Mouse (Mus musculus): ENCODE measurements around the gene Ppp5c.

Gene Ppp5c

GRCm38 (mm10) chr7:17017036-17017435 lies 10.7 kb downstream of the Ppp5c start:
- ATAC-seq (ENCODE audit: low TSS enrichment), result peak; percentile 90

DNA sequence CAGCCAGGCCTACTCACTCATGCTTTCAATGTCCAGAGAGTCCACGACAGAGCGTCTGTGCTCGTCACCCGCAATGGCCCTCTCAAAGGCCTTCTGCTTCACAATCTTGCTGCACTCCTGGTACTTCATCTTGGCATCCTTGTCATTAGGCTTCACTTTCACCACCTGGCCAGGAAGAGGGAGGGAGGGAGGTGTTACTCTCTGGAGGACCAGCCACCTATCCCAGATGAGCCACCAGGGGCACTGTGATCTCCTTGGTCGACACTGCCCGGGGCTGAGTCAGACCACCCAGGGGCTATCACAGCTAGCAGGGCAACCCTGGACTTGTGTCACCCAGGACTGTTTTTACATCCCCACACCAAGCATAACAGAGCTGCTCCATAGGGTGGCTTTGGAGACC lies 12.3 kb downstream of the Ppp5c start:
- no peak for ATAC-seq (ENCODE audit: low TSS enrichment)

DNA sequence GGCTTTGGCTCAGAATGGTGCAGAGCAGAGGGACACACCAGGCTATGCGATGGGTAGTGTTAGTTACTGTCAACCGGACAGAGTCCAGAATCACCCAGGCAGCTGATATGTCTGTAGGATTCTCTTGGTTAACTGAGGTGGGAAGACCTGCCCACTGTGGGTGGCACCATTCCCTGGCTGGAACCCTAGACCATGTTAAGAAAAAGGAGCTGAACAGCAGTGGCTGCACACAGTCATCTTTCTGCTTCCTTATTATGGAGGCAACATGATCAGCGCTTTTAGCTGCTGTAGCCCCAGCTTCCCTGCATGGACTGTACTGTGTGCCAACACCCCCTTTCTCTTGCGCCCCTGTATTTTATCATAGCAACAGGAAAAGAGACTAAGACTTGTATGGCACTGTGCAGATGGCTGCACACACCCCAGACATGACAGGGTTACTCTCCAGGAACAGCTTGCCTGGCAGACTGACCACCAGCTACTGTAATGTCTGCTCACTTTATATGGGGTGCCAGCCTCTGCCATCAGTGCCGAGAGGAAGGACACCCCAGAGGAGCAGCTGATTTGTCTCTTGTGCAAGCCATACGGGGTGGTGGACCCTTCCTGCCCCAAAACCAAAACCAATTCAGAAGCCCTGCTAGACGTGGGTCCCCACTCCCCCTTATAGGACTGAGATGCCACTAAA lies 15.7 kb downstream of the Ppp5c start:
- no peak for ATAC-seq (ENCODE audit: low TSS enrichment)

GRCm38 (mm10) chr7:17010010-17010347 lies 17.7 kb downstream of the Ppp5c start:
- no peak for ATAC-seq (ENCODE audit: low TSS enrichment)

DNA sequence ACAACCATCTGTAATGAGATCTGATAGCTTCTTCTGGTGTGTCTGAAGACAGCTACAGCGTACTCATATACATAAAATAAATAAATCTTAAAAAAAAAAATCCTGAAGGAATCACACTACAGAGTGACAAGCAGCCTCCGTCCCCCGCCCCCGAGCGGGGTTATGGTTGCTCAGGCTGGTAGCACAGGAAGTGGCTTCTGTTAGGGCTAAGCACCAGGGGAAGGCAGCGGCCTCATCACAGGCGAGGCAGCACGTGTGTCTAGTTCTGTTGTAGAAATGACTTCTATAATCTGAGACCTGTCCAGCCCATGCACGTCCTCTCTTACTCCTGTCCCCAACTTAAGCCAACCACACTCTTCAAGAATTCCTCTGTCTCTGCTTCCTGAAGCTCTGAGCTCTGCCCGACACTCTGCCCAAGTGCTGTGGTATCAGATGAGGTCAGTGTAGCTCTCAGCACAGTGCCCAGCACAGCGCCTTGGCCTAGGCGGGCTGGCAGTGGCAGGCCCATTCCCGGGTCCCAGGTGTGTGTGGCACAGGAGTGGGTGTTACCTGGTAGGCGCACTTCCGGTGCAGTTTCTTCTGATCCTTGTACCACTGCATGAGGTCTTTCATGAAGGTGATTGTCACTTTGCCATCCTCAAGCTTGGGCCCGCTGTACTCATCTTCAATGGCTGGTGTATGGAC lies 18.3 kb downstream of the Ppp5c start:
- ATAC-seq (ENCODE audit: low TSS enrichment), result no peak

- ATAC-seq (ENCODE audit: low TSS enrichment), result no peak
Measured at GRCm38 (mm10) chr7:17007300-17007699, 20.4 kb downstream of the Ppp5c start.

GRCm38 (mm10) chr7:17004716-17005115 lies 23.0 kb downstream of the Ppp5c start:
- no peak for ATAC-seq (ENCODE audit: low TSS enrichment)

DNA sequence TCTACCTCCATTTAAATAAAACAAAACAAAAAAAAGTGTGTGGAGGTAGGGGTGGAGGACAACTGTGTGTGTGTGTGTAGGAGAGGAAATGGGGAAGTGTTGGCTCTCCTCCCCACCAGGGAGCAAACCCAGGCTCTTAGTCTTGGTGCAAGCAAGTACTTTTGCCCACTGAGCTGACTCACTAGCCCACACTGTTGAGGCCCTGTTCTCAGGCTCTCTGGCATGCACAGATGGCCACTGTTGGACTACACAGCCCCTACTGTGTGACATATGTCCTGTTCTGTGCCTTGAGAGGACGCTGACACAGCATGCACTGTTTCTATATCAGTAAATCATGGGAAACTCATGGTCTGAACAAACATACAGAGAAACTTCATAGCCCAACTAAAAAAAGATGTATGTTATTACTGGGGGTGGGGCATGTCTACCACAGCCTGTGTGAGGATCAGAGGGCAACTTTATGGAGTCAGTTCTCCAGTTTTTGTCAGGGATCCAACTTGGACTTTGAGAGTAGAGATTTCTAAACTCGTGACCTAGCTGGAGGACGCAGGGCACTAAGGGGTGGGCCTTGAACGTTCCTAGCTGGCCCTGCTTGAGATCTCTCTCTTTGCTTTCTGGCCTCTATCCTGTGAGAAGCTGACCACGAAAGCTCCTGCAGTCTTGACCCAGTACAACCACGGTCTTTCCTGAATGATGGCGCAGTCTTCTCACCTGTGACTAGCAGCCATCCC lies 24.3 kb downstream of the Ppp5c start:
- 0 out of 2 replicates have a peak, but pooled peaks have one; percentile 11 for ATAC-seq (ENCODE audit: low TSS enrichment)

GRCm38 (mm10) chr7:17002375-17003195 lies 25.1 kb downstream of the Ppp5c start:
- ATAC-seq (ENCODE audit: low TSS enrichment), result peak; percentile 77

DNA sequence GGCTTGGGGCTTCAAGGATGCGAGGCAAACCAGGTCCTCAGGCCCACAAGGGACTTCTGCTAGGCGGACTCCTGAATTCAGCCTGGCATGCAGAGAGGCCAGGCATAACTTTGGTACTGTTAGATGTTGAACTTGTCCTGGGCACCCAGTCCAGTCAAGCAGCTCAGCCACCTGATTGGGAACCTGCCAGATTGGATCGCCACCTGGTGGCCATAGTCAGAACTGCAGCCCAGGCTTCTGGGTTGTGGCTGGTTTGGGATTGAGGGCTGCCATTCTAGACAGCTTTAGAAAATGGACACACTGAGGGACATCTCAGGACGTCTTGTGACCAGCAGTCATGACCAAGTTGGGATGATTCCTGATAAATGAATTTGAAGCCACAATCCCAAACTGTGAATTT lies 28.1 kb downstream of the Ppp5c start:
- no peak for ATAC-seq (ENCODE audit: low TSS enrichment)

- ATAC-seq (ENCODE audit: low TSS enrichment), result no peak
Measured at GRCm38 (mm10) chr7:16999233-16999632, 28.5 kb downstream of the Ppp5c start.

DNA sequence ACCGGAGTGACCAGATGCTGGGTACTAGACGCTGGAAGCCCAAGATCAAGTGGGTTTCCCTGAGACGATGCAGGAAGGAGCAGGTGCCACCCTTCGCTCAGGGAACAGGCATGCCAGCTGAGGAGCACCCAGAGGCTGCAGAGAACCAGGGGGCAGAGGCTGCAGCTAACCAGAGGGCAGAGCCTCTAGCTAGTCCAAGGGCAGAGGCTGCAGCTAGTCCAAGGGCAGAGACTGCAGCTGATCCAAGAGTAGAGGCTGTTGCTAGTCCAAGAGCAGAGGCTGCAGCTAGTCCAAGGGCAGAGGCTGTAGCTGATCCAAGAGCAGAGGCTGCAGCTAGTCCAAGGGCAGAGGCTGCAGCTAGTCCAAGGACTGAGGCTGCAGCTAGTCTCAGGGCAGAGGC lies 32.4 kb downstream of the Ppp5c start:
- no peak for ATAC-seq (ENCODE audit: low TSS enrichment)

- no peak for ATAC-seq (ENCODE audit: low TSS enrichment)
Measured at GRCm38 (mm10) chr7:16994400-16994799, 33.3 kb downstream of the Ppp5c start.

GRCm38 (mm10) chr7:16993651-16994399 lies 33.9 kb downstream of the Ppp5c start:
- ATAC-seq (ENCODE audit: low TSS enrichment), result peak; percentile 59

DNA sequence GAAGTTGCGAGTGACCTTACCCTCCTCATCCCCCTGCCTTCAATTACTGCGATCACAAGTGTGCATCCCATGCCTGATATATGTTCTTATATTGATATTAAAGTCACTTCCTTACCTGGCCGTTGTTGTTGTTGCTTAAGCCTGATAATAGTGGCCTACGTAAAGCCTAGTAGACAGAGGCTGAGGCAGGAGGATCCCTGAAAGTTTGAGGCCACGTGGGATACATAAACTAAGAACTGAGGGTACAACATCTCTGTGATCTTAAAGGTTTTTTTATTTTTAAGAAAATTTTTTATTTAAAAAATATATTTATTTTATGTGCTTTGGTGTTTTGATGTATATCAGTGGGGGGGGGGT lies 35.3 kb downstream of the Ppp5c start, which contains the start of gene Ccdc8:
Gene Ccdc8 (plus strand): TSS at position 258 of the 357 bp plus-strand sequence.
- ATAC-seq (ENCODE audit: low TSS enrichment), result no peak

GRCm38 (mm10) chr7:16991681-16992450 lies 35.9 kb downstream of the Ppp5c start:
- no peak for ATAC-seq (ENCODE audit: low TSS enrichment)

- ATAC-seq (ENCODE audit: low TSS enrichment), result no peak
Measured at GRCm38 (mm10) chr7:16990006-16990744, 37.5 kb downstream of the Ppp5c start.

DNA sequence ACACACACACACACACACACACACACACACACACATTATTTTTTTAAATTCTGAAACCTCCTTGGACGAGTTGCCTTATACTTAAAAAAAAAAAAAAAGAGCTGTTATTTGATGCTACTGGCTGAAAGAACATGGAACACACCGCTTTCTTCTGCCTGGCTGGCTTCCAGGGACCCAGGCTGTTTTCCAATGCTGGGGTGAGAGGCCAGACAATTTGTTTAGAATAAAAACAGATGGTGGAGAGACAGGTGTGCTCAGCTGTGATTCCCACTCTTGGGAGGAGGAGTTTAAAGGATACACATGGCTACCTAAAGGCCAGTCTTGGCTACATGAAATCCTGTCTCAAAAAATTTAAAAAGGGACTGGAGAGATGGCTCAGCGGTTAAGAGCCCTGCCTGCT lies 39.3 kb downstream of the Ppp5c start:
- no peak for ATAC-seq (ENCODE audit: low TSS enrichment)

DNA sequence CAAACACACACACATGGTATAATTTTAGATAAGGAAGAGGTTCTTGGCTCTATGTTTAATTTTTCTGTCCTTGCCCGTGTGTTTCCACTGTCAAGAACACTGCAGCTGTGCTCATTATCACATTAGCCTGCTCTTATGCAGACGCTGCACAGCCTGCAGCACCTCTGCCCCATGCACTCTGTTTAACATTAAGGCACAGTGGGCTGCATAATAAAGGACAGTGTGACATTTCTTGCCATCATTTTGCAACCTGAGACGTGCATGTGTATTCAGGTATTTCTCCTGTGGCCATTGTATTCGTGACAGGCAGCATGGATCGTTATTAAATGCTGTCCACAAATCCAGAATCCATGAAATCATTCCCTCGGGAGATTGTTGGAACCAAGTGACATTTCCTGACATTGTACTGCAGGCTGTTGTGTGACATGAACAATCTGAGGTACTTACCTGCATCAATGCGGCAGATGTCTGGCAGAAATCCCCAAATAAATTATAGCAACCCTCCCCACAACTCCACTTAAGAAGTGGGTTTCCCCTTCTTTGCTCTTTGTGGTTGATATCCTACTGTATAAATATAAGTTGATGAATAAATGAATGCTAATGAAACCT lies 40.1 kb downstream of the Ppp5c start:
- ATAC-seq (ENCODE audit: low TSS enrichment), result no peak
